Mouse (Mus musculus) lung, adult 2 months (tissue): ENCODE measurements around the gene Gm3259. TPM values are rescaled to one million over a fixed set of nuclear protein-coding genes. Genes with fewer than 3 reads are reported as not detected.
"Not testable (repeated sequence)": the region's sequence is repeated elsewhere in the genome, so short reads cannot be mapped to it uniquely, and the experiment has no call there.

Experiments
- DNase-seq: peaks from one replicate; pipeline ENCODE4 v3.0.0; 2022
- H3K4me1 ChIP-seq: fragments of 200-500 bp; 2 replicates; pipeline ENCODE4 v1.6.1; 2011; ENCODE audit warnings: low read length; ENCODE audit not compliant: control insufficient read depth, insufficient read depth
- H3K4me3 ChIP-seq: fragments of 200-500 bp; replicated peaks from 2 replicates; pipeline ENCODE3; 2011; ENCODE audit warnings: low read depth, mild to moderate bottlenecking, control low read depth, low read length; ENCODE audit errors: extremely low read depth
- WGBS: fragments of 180-500 bp; shearing (Covaris S2); methylation state at CpG from one replicate; pipeline ENCODE4 v1.1.7; 2018; 5-methylcytosine and 5-hydroxymethylcytosine counted together
- polyA plus RNA-seq: library from polyadenylated mRNA; depleted of rRNA; stranded (reverse); fragments of >200 nt; gene quantifications from 2 replicates; pipeline ENCODE4 v1.2.3, GENCODE M21; 2012; rRNA removed

Gm3259 gene
- not detected in 2 replicates for polyA plus RNA-seq

- not testable (repeated sequence) for H3K4me1 ChIP-seq, H3K4me3 ChIP-seq, DNase-seq
- WGBS, result 29% methylated on average over 2 of the region's 2 CpGs
Observed at GRCm38 (mm10) chr5:95305611-95306010, at the start of gene Gm3259. Gene Gm3259, plus strand, starts transcription at chr5:95305911.

GRCm38 (mm10) chr5:95272668-95273067, 33.0 kb upstream of the Gm3259 start, which contains the start of gene Gm10424:
Gene Gm10424, minus strand, starts transcription at chr5:95272768.
- H3K4me3 ChIP-seq, H3K4me1 ChIP-seq, DNase-seq: not testable (repeated sequence)
- WGBS, result no CpG with 5 or more reads among the region's 1 CpGs

Other genes with a start within 250 kb of the Gm3259 start
- not detected in 2 replicates for gene Gm7942, start 199.0 kb upstream of the Gm3259 start, polyA plus RNA-seq
- gene Gm16513, start 123.3 kb upstream of the Gm3259 start, polyA plus RNA-seq, result not detected in 2 replicates
- not detected in 2 replicates for gene Gm10424, start 33.1 kb upstream of the Gm3259 start, polyA plus RNA-seq
- gene D5Ertd577e, start 150.9 kb downstream of the Gm3259 start, polyA plus RNA-seq, result not detected in 2 replicates
- gene Gm3286, start 204.8 kb downstream of the Gm3259 start, polyA plus RNA-seq, result not detected in 2 replicates